Mouse (Mus musculus): ENCODE results near the gene Pla2g1b. TPM values are rescaled to one million over a fixed set of nuclear protein-coding genes. Genes with fewer than 3 reads are reported as not detected.
A peak's percentile ranks its signal among the peaks of the same experiment; 100 is the strongest.

Pla2g1b gene
- polyA plus RNA-seq, 1 experiment from 2014 or later = 2.9 TPM

GRCm38 (mm10) chr5:115522531-115522930, 56.5 kb downstream of the Pla2g1b start:
- H3K36me3 ChIP-seq = no peaks in the 10 kb centered on the region
- H3K4me1 ChIP-seq (replicated peaks) = peaks cover 59% of the 10 kb centered on the region
- no peak overlapping the region for H3K9ac ChIP-seq
- H3K4me3 ChIP-seq (replicated peaks) = no peak overlapping the region
- 92% methylated on average over 4 of the region's 4 CpGs for WGBS
- ATAC-seq = no peak
- H3K4me2 ChIP-seq (replicated peaks) = no peak overlapping the region
- H3K27ac ChIP-seq = peak overlapping the region; percentile 79
- no peaks in the 10 kb centered on the region for H3K9me3 ChIP-seq
- no peaks in the 10 kb centered on the region for H3K27me3 ChIP-seq (replicated peaks)

- Histone ChIP-seq H3K4me2 (replicated peaks) (no peak overlapping the region), H3K4me1 (replicated peaks) (peaks cover 59% of the 10 kb centered on the region)
- peak; percentile 61 for ATAC-seq
These were observed 57.0 kb downstream of the Pla2g1b start for GRCm38 (mm10) chr5:115522981-115523499.

DNA sequence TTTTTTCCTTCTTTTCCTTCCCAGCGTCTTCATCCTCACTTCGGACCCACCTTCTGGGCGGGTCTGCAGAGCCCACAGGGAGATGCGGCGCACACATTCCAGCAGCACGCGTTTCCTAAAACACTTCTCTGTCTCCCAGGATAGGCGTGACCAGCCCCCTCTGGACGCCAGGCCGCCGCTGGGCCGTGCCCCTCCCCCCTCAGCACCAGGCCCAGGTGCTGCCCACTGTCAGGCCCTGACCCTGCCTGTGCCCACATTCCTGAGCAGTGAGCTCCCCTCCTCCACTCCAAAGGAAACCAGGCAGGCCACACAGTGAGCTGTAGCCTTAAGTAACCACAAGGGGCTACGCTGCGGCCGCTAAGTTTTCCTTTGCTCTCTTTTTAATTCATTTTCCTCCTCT, 57.9 kb downstream of the Pla2g1b start:
- Histone ChIP-seq H3K9me3 (no peaks in the 10 kb centered on the region), H3K4me1 (replicated peaks) (peaks cover 63% of the 10 kb centered on the region), H3K36me3 (no peaks in the 10 kb centered on the region), H3K27ac (peak overlapping the region; percentile 72), H3K4me2 (replicated peaks) (peak overlapping the region; percentile 42), H3K4me3 (replicated peaks) (no peak overlapping the region), H3K27me3 (replicated peaks) (no peaks in the 10 kb centered on the region), H3K9ac (no peak overlapping the region)
- peak; percentile 21; the same call in 1 of the 2 replicates for ATAC-seq
- WGBS = 13% methylated on average over 15 of the region's 15 CpGs

More at GRCm38 (mm10) chr5:115522981-115523499, 57.0 kb downstream of the Pla2g1b start:
- no peaks in the 10 kb centered on the region for H3K27me3 ChIP-seq (replicated peaks)
- no peak overlapping the region for H3K9ac ChIP-seq
- H3K4me3 ChIP-seq (replicated peaks) = no peak overlapping the region
- no peaks in the 10 kb centered on the region for H3K36me3 ChIP-seq
- no peaks in the 10 kb centered on the region for H3K9me3 ChIP-seq
- H3K27ac ChIP-seq = peak overlapping the region; percentile 79
- 61% methylated on average over 15 of the region's 15 CpGs for WGBS

Other genes starting within 250 kb of the Pla2g1b start
- gene Pop5, start 230.4 kb upstream of the Pla2g1b start, polyA plus RNA-seq (2015; fragmentation: Nextera tagmentation; extraction: Ambion mirVana) = 126 and 128 TPM in 2 replicates
- 119 and 120 TPM in 2 replicates for gene Rnf10, start 193.4 kb upstream of the Pla2g1b start, polyA plus RNA-seq (2015; fragmentation: Nextera tagmentation; extraction: Ambion mirVana)
- gene Coq5, start 186.6 kb upstream of the Pla2g1b start, polyA plus RNA-seq (2015; fragmentation: Nextera tagmentation; extraction: Ambion mirVana) = 62.1 and 65.1 TPM in 2 replicates
- 1,297 TPM in 2 replicates for gene Dynll1, start 165.3 kb upstream of the Pla2g1b start, polyA plus RNA-seq (2015; fragmentation: Nextera tagmentation; extraction: Ambion mirVana)
- 217 and 220 TPM in 2 replicates for gene Srsf9, start 139.1 kb upstream of the Pla2g1b start, polyA plus RNA-seq (2015; fragmentation: Nextera tagmentation; extraction: Ambion mirVana)
- gene Gatc, start 125.1 kb upstream of the Pla2g1b start, polyA plus RNA-seq (2015; fragmentation: Nextera tagmentation; extraction: Ambion mirVana) = 24.8 and 24.9 TPM in 2 replicates
- 62.7 and 66.3 TPM in 2 replicates for gene Triap1, start 125.0 kb upstream of the Pla2g1b start, polyA plus RNA-seq (2015; fragmentation: Nextera tagmentation; extraction: Ambion mirVana)
- 1,187 and 1,356 TPM in 2 replicates for gene Cox6a1, start 117.3 kb upstream of the Pla2g1b start, polyA plus RNA-seq (2015; fragmentation: Nextera tagmentation; extraction: Ambion mirVana)
- 8.7 and 10.4 TPM in 2 replicates for gene Msi1, start 36.7 kb upstream of the Pla2g1b start, polyA plus RNA-seq (2015; fragmentation: Nextera tagmentation; extraction: Ambion mirVana)
- gene Sirt4, start 18.5 kb downstream of the Pla2g1b start, polyA plus RNA-seq (2015; fragmentation: Nextera tagmentation; extraction: Ambion mirVana) = 18.6 and 19.8 TPM in 2 replicates
- 56.9 and 58.2 TPM in 2 replicates for gene Pxn, start 40.4 kb downstream of the Pla2g1b start, polyA plus RNA-seq (2015; fragmentation: Nextera tagmentation; extraction: Ambion mirVana)
- gene Rplp0, start 93.2 kb downstream of the Pla2g1b start, polyA plus RNA-seq (2015; fragmentation: Nextera tagmentation; extraction: Ambion mirVana) = 1,607 and 1,644 TPM in 2 replicates
- gene Gcn1l1, start 99.0 kb downstream of the Pla2g1b start, polyA plus RNA-seq (2015; fragmentation: Nextera tagmentation; extraction: Ambion mirVana) = 31.8 and 34.7 TPM in 2 replicates
- 16.3 and 16.5 TPM in 2 replicates for gene Rab35, start 165.6 kb downstream of the Pla2g1b start, polyA plus RNA-seq (2015; fragmentation: Nextera tagmentation; extraction: Ambion mirVana)

All from intestine, embryonic 15.5 days (tissue).